Mouse (Mus musculus) central nervous system, embryonic 14 days (tissue): ENCODE data around the gene Dglucy. TPM values are rescaled to one million over a fixed set of nuclear protein-coding genes. Genes with fewer than 3 reads are reported as not detected.

Source experiments
- polyA plus RNA-seq: library from polyadenylated mRNA; depleted of rRNA; stranded (reverse); fragments of >200 nt; gene quantifications from 2 replicates; pipeline ENCODE4 v1.2.3, GENCODE M21; 2012; rRNA removed

Dglucy gene
- 3.2 and 3.6 TPM in 2 replicates for polyA plus RNA-seq

DNA sequence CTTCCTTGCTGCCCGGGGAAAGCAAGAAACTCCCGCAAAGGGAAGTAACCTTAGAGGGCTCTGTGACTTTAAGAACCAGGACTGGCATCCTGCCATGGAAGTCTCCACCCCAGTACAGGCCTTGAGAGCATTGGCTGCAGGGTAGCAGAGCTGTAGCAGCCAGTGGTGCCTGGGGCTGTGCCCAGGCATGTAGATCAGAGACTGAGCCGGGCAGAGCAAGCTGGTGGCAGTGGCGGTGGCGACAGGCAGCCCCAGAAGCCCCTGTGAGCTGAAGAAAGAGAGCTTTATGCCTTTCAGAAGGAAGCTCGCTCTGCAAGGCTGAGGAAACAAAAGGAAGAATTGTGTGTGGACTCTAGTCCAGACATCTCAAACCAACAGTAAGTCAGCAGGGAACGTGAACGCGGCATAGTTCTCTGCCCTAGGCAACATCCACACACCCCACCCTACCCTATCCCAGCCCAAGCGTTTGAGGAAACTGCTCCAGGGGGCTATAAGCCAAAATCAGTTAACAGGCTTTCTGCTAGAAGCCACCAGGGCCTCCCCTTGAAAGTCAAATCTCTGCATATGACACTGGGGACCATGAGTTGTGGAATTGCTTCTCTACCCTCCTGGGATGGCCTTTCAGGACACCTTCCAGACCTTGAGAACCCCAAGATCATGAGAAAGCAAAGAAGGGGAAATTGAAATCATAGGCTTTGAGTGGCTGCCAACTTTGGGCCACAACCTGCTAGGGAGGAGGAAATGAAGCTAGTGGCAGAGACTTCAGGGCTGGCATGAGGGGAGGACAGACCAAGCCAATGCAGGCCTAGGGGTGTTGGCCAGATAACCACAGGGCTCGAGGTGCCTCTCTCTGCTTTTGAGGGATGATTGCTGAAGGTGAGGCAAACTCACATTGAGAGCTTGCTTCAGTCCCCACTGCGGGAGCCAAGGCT is at the start of gene Dglucy:
Gene Dglucy (plus strand): TSS at position 124 of the 932 bp plus-strand sequence.

DNA sequence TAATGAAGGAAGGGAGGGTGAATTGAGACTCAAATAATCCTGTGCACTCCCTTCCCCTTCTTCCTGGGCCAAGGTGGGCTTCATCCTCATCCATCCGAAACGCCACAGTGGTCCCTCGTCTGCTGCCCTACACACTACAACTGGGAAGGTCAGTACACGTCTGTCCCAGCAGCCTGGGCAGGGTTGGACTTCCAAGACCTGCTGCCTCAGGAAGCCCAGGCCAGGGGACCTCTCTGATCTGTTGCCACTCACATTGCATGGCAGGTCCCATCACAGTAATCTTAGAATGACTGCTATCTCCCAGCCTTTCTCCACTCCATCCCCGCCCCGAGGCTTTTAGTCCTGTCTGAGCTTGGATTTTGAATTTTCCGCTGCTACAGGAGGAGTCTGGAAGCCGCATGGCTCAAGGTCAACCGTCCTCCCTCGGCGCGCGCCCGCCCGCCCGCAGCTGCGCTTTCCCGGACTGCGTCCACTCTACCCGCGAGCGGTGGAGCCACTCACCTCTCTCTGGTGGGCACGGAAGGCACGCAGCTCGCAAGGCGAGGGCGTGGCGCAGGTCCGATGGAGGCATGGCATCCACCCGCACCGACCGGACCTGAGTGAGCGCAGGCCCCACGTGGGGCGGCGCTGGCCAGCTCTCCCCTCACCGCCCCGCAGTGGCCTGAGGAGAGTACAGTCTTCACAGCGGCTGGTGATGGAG is 128.9 kb downstream of the Dglucy start, which contains the start of gene Gpr68:
Gene Gpr68 (minus strand): TSS at position 601 of the 700 bp plus-strand sequence.

Other genes starting within 250 kb of the Dglucy start
- 8.8 and 11.5 TPM in 2 replicates for gene Rps6ka5, start 52.1 kb upstream of the Dglucy start, polyA plus RNA-seq
- 2.1 TPM in 2 replicates for gene Gpr68, start 129.1 kb downstream of the Dglucy start, polyA plus RNA-seq
- 28.4 and 35.4 TPM in 2 replicates for gene Ccdc88c, start 250.0 kb downstream of the Dglucy start, polyA plus RNA-seq